Mouse (Mus musculus) CH12.LX (cell line): ENCODE results near the gene Phc3. TPM values are rescaled to one million over a fixed set of nuclear protein-coding genes. Genes with fewer than 3 reads are reported as not detected.
A peak's percentile ranks its signal among the peaks of the same experiment; 100 is the strongest.

Source experiments
- DNase-seq: peaks from one replicate; pipeline ENCODE4 v3.0.0-alpha.2; 2013; ENCODE audit errors: extremely low read depth
- H3K27ac ChIP-seq: 2 replicates; pipeline ENCODE4 v1.5.1; 2012; ENCODE audit warnings: low read depth, mild to moderate bottlenecking, control low read depth, moderate library complexity; ENCODE audit not compliant: insufficient read depth
- H3K27me3 ChIP-seq: replicated peaks from 2 replicates; pipeline ENCODE3; 2012; ENCODE audit warnings: inconsistent platforms
- H3K36me3 ChIP-seq, 2 experiments: replicated peaks in 1 of 2; 2 replicates each; pipeline versions ENCODE3 to v1.6.1; 2012; ENCODE audit warnings: inconsistent platforms in 1 of 2, low read length in 1 of 2, mild to moderate bottlenecking in 1 of 2, mixed read lengths in 1 of 2, moderate library complexity in 1 of 2; ENCODE audit not compliant: control insufficient read depth in 1 of 2, insufficient read depth in 1 of 2
- H3K4me1 ChIP-seq, 2 experiments: 2 replicates each; pipeline ENCODE4 v1.6.1; 2012; ENCODE audit warnings: inconsistent platforms in 1 of 2, moderate library complexity in 1 of 2; ENCODE audit not compliant: insufficient read depth in 2 of 2, control insufficient read depth in 1 of 2
- H3K4me2 ChIP-seq: 2 replicates; pipeline ENCODE4 v1.6.1; 2012; ENCODE audit warnings: low read depth, mild to moderate bottlenecking, control low read depth; ENCODE audit not compliant: poor library complexity, insufficient read depth, severe bottlenecking
- H3K4me3 ChIP-seq, 3 experiments: fragments of 150-350 bp in 1 of 3; sonication (generic) in 1 of 3; replicated peaks in 1 of 3; 2 replicates each; pipeline versions ENCODE3 to v1.5.1; 2011 to 2012; ENCODE audit warnings: low read depth in 2 of 3, low read length in 2 of 3, mild to moderate bottlenecking in 2 of 3, moderate library complexity in 2 of 3, control low read depth in 1 of 3, improper control_type of control experiment in 1 of 3, inconsistent platforms in 1 of 3, mixed read lengths in 1 of 3; ENCODE audit not compliant: poor library complexity in 1 of 3
- H3K79me2 ChIP-seq: replicated peaks from 2 replicates; pipeline ENCODE4 v1.6.1; 2012; ENCODE audit warnings: mild to moderate bottlenecking, moderate library complexity; ENCODE audit not compliant: control insufficient read depth, poor library complexity, insufficient read depth, severe bottlenecking; ENCODE audit errors: extremely low read depth
- H3K9ac ChIP-seq: 2 replicates; pipeline ENCODE4 v1.6.1; 2012; ENCODE audit warnings: low read depth, mild to moderate bottlenecking, control low read depth, moderate library complexity; ENCODE audit not compliant: insufficient read depth
- H3K9me3 ChIP-seq: replicated peaks from 2 replicates; pipeline ENCODE3; 2012; ENCODE audit warnings: low read length, inconsistent platforms, mixed read lengths
- BHLHE40 ChIP-seq: IDR thresholded peaks from 2 replicates; pipeline ENCODE4 v1.6.1; 2011; ENCODE audit warnings: mild to moderate bottlenecking, low read depth, low read length, improper control_type of control experiment
- CHD2 ChIP-seq: IDR thresholded peaks from 2 replicates; pipeline ENCODE4 v1.6.1; 2011; ENCODE audit warnings: low read length, improper control_type of control experiment
- CTCF ChIP-seq, 2 experiments: IDR thresholded peaks in 1 of 2; conservative IDR thresholded peaks in 1 of 2; 2 replicates each; pipeline ENCODE4 v1.5.1; 2011 to 2012; ENCODE audit warnings: low read depth in 2 of 2, low read length in 2 of 2, improper control_type of control experiment in 1 of 2, inconsistent platforms in 1 of 2, mild to moderate bottlenecking in 1 of 2, moderate library complexity in 1 of 2
- E2F4 ChIP-seq: IDR thresholded peaks from 2 replicates; pipeline ENCODE4 v1.6.1; 2011; ENCODE audit warnings: low read depth, low read length, improper control_type of control experiment; ENCODE audit not compliant: insufficient replicate concordance
- IRF4 ChIP-seq: IDR thresholded peaks from 2 replicates; pipeline ENCODE4 v1.6.1; 2014; ENCODE audit warnings: low read depth, mild to moderate bottlenecking, inconsistent platforms, low read length, improper control_type of control experiment
- JUN ChIP-seq: IDR thresholded peaks from 2 replicates; pipeline ENCODE4 v1.6.1; 2011; ENCODE audit warnings: low read depth, mild to moderate bottlenecking, low read length, improper control_type of control experiment, moderate library complexity; ENCODE audit not compliant: insufficient read depth
- JUND ChIP-seq: conservative IDR thresholded peaks from 2 replicates; pipeline ENCODE4 v1.6.1; 2011; ENCODE audit warnings: low read depth, low read length, improper control_type of control experiment
- MAFK ChIP-seq: IDR thresholded peaks from 2 replicates; pipeline ENCODE4 v1.6.1; 2011; ENCODE audit warnings: low read length, improper control_type of control experiment; ENCODE audit not compliant: insufficient replicate concordance
- MAX ChIP-seq: IDR thresholded peaks from 2 replicates; pipeline ENCODE4 v1.6.1; 2011; ENCODE audit warnings: low read length, improper control_type of control experiment
- MAZ ChIP-seq: IDR thresholded peaks from 2 replicates; pipeline ENCODE4 v1.6.1; 2012; ENCODE audit warnings: low read depth, mild to moderate bottlenecking, inconsistent platforms, low read length, improper control_type of control experiment, moderate library complexity
- NELFE ChIP-seq: IDR thresholded peaks from 2 replicates; pipeline ENCODE4 v1.6.1; 2011; ENCODE audit warnings: low read depth, low read length, improper control_type of control experiment
- RCOR1 ChIP-seq: conservative IDR thresholded peaks from 2 replicates; pipeline ENCODE4 v1.6.1; 2012; ENCODE audit warnings: low read depth, mild to moderate bottlenecking, inconsistent platforms, low read length, improper control_type of control experiment
- SIN3A ChIP-seq: IDR thresholded peaks from 2 replicates; pipeline ENCODE4 v1.6.1; 2012; ENCODE audit warnings: low read length, improper control_type of control experiment, inconsistent platforms
- TBP ChIP-seq: conservative IDR thresholded peaks from 2 replicates; pipeline ENCODE4 v1.6.1; 2011; ENCODE audit warnings: low read depth, low read length, improper control_type of control experiment
- TCF12 ChIP-seq: IDR thresholded peaks from 2 replicates; pipeline ENCODE4 v1.6.1; 2014; ENCODE audit warnings: low read depth, mild to moderate bottlenecking, inconsistent platforms, low read length, improper control_type of control experiment
- USF1 ChIP-seq: IDR thresholded peaks from 2 replicates; pipeline ENCODE4 v1.6.1; 2014; ENCODE audit warnings: low read depth, mild to moderate bottlenecking, inconsistent platforms, low read length, improper control_type of control experiment
- ZC3H11A ChIP-seq: IDR thresholded peaks from 2 replicates; pipeline ENCODE4 v1.6.1; 2012; ENCODE audit warnings: low read depth, mild to moderate bottlenecking, inconsistent platforms, low read length, improper control_type of control experiment
- dilution Hi-C: fragments of 300-500 bp; cut with MboI; formaldehyde crosslinking; loops from 2 replicates; pipeline ENCODE4 v1.14.3; 2020; ENCODE audit warnings: low sequenced_read_pairs; ENCODE audit not compliant: extremely low pct_unique_long_range_greater_than_20kb, extremely low pct_ligation_motif_present
- in situ Hi-C: fragments of 300-500 bp; cut with MboI; formaldehyde crosslinking; loops from 3 replicates; pipeline ENCODE4 v1.14.3; 2019; ENCODE audit warnings: low sequenced_read_pairs, low pct_ligation_motif_present, low pct_unique_long_range_greater_than_20kb, mixed read lengths
- polyA plus RNA-seq: library from polyadenylated mRNA; unstranded; fragments of >175 nt; gene quantifications from 2 replicates; pipeline ENCODE4 v1.2.1, GENCODE M21; 2012; ENCODE audit warnings: low read depth; ENCODE audit not compliant: insufficient read length
- total RNA-seq, 2 experiments: library from RNA; depleted of rRNA; stranded (reverse); fragments of 300-350 nt in 1 of 2; fragments of >200 nt in 1 of 2; gene quantifications; 2 replicates each; pipeline ENCODE4 v1.2.3; 2012 to 2014

The Phc3 gene
- total and polyA plus RNA-seq, 3 experiments = 8.4 to 13.5 (median 8.8) TPM

DNA sequence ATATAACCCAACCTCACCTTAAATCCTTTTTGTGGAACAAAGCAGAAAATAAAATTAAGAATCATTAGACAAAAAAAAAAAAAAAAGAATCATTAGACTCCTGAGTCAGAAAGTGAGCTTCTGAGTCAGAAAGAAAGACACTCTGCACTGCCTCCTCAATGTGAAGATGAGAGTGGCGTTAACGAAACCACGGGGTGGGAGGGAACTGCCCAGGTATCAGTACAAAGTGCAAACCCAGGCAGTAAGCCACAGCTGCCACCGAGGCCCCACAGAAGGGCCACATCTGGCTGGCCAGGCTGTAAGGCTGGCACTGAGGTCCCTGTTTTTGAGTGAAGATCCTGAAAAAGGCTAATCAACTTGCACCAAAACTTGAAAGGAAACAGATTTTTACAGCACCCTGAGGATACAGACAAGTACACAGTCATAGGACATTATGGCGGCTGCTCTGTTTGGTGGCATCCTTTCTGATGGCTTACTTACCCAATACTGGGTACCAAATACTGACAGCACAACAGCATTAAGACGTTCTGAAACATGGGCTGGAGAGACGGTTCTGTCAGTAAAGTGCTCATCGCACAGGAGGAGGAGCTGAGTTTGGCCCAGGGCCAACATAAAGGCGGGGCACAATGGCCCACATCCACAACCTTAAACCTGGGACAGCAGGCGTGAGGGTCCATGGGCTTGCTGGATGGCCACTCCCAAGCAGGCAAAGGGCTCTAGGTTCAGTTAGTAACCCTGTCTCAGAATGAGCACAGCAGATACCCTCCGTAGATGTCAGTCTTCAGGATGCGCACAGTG is 16.7 kb downstream of the Phc3 start (continued):
- TF ChIP-seq MAZ = peak; percentile 88; the same call in 1 of the 2 replicates
- TF ChIP-seq USF1 = no peak
- TF ChIP-seq MAX = peak; percentile 43; the same call in 1 of the 2 replicates
- TF ChIP-seq CTCF (conservative IDR thresholded peaks at IDR 0.05 in 1 of 2, IDR thresholded peaks at IDR 0.05 in 1 of 2; ENCODE audit: low read depth in 2 of 2, low read length in 2 of 2) = no peak
- TF ChIP-seq JUN = peak; percentile 98
- TF ChIP-seq RCOR1 = peak; percentile 98
- TF ChIP-seq NELFE = no peak
- peak; percentile 72 for TF ChIP-seq BHLHE40
- no peak; the same call in 1 of the 2 replicates for TF ChIP-seq MAFK
- TF ChIP-seq IRF4 = peak; percentile 100
- no peak for TF ChIP-seq ZC3H11A
- TF ChIP-seq E2F4 = no peak
- TF ChIP-seq CHD2 = peak; percentile 56; the same call in 1 of the 2 replicates
- TF ChIP-seq TBP = peak; percentile 57; the same call in 1 of the 2 replicates

DNA sequence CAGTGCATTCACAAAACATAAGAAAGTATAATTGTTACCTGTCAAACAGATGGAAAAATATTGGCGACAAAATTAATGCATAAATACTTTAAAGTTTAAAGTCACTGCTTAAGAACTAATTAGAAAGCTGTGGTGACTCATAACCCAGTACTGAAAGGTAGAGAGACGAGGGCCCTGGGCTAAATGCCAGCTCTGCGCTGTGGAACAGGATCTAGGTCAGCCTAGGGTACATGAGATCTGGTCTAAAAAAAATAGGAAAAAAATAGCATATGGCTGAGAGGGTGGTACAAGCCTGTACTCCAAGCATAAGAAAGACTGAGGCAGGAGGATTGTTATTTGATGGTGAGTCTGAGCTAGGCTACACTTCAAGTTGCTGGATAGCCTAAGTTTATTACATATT is 17.6 kb downstream of the Phc3 start:
- TF ChIP-seq JUN = 0 out of 2 replicates have a peak, but pooled peaks have one; percentile 19
- TF ChIP-seq IRF4 = peak; percentile 46
- peak; percentile 24; the same call in 1 of the 2 replicates for TF ChIP-seq CHD2
- peak; percentile 51; the same call in 1 of the 2 replicates for TF ChIP-seq JUND
- no peak for TF ChIP-seq TCF12
- no peak for TF ChIP-seq ZC3H11A
- no peak for TF ChIP-seq SIN3A
- TF ChIP-seq CTCF (conservative IDR thresholded peaks at IDR 0.05 in 1 of 2, IDR thresholded peaks at IDR 0.05 in 1 of 2; ENCODE audit: low read depth in 2 of 2, low read length in 2 of 2) = no peak
- TF ChIP-seq, all 38 proteins: peak for 4
- H3K4me2 ChIP-seq = peak overlapping the region; percentile 61
- H3K9me3 ChIP-seq = no peaks in the 10 kb centered on the region
- H3K4me1 ChIP-seq = peaks cover 10 to 21% of the 10 kb centered on the region in 2 experiments
- H3K79me2 ChIP-seq = no peaks in the 10 kb centered on the region; the same call in 1 of the 2 replicates
- H3K9ac ChIP-seq = peak overlapping the region; percentile 33; the same call in 1 of the 2 replicates
- H3K27ac ChIP-seq = peak overlapping the region; percentile 64
- no peak overlapping the region for H3K4me3 ChIP-seq
- dilution Hi-C loops (no loop called here), in situ Hi-C loops (loop anchor here (25.0 kb wide), 1 partner anchor 89 kb away; the partner anchor contains the start of gene Gpr160)
- H3K36me3 ChIP-seq = peaks cover 32 to 70% of the 10 kb centered on the region in 2 experiments
- no peaks in the 10 kb centered on the region for H3K27me3 ChIP-seq
- DNase-seq = no peak
